Mouse (Mus musculus) kidney, adult 11 months (tissue): Measurements from ENCODE around the gene D430041D05Rik.

Experiments
- DNase-seq: peaks from one replicate; pipeline ENCODE4 v3.0.0; 2022

Gene D430041D05Rik

DNA sequence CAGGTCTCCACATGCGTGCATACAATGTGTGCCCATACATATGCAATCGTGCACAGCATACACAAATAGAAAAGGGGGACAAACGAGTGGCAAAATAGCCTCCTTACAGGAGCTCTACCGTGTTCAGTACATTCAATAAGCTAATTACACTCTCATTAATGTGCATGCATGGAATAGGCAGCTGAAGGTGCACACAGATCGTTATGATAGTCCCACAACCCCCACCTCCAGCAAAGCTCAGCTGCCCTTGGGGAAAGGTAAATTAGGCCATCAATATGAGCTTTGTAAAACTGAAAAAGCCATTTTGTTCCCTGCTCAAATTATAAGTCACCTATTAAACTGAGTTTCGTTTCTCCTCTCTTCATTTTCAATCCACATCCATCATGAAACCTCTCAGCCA lies 75.0 kb downstream of the D430041D05Rik start:
- peak; percentile 61 for DNase-seq

DNA sequence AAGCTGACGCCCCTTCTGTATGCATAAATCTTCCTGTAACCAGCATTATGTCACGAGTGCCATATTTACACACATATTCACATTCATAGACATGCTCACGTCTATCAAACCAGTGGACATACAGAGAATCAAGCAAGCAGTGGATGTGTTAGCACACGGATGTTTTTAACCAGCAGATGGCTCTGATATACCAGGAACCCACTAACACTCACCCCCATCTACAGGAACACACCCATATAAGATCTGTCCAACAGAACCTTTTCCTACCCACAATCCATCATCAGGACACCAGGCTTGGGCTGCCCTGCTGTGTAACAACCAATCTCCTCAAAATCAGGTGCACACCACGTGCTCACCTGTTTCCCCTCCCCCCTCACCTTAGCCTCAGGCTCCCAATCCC lies 76.9 kb downstream of the D430041D05Rik start:
- peak; percentile 12 for DNase-seq

DNA sequence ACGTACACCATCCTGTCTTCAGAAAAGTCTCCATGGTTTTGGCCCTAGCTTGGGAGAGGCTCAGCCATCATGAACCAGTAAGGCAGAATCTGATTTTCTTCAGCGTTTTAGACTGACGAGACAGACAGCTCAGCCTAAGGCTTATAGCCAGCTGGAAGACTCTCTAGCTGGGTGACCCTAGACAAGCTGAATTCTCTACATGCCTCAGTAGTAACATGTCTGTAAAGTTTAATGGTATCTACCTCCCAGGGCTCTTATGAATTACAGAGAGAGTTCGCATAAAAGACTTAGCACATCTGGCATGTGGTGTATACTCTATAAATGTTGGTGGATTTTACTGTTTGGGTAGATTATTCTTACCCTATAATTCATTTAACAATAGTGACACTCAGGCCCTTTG lies 78.1 kb downstream of the D430041D05Rik start:
- no peak for DNase-seq

DNA sequence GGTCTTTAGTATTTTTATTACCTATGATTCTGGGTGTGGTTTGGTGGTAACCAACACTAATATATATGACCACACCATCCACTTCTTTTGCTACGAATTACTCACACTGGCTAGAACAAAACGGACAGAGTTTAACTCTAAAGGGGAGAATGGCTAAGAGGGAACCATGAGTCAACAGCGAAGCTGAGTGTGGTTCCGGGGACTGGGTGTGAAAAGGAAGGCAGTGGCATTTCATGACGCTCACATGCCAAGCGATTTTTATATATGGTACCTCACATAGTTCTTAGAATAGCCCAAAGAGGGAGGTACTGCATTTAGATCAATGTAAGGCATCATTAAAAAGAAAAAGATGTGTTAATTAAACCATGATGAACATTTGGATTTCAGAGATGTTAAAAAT lies 79.6 kb downstream of the D430041D05Rik start:
- DNase-seq: no peak

DNA sequence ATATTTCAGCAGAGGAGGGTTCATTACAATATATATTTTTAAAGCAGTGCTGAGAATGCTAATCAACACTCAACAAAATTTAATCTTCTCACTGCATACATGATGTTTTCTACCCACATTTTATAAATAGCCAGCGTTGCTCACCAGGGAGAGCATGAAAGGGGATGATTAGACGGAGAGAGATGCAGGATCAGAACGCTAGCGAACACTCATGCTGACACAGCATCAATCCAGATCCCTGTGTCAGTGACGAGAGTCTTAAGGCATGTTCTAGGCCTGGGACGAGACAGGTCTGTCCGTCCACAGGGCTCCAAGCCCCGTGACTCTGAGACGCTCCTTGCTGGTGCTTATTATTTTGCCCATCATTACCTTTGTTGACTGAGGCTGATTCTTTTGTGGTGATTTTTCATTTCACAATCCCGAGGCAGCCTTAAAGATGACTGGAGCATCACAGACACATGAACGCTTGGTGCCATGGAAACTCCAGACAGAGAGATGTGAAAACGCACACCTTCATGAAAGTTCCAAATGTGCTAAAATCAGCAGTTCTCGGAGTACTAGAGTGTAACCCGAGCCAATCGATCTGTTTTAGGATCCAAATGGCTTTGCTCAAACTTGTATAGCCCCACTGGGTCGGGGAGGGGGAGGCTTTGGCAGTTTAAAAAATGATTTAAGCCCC lies 83.6 kb downstream of the D430041D05Rik start:
- no peak for DNase-seq

DNA sequence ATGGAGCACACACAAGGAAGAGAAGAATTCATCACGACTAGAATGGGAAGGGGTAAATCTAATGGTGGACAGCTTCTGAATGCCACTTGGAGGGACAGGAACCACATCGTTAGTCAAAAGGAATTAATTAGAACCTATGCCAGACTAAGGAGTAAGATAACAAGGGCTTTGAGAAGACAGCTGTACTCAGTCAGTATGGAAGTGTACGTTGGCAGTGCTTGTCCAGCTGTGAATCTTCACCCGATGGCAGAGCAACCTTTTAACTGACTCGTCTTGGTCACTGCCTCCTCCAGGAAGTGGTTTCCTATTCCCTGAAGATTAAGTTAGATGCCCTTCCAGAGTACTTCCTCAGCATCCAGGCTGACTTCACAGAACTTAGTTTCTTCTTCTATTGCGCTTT lies 87.0 kb downstream of the D430041D05Rik start:
- no peak for DNase-seq

DNA sequence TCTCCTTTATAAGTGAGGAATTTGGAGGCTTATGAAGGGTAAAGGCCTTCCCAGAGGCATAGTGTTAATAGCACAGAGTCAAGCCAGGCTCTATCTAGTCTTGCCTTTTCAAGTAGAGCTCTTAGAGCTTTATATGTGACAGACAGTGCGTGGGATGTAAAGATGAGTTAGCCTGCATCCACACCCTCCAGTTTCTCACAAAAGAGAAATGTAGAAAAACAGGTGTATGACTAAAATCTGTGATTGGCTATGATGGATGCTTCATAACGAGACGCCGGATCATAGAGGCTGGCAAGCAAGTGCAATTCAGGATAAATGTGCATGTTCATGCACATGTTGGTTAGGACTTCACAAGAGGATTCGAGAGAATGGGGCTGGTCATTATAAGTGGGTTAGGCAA lies 87.5 kb downstream of the D430041D05Rik start:
- no peak for DNase-seq

DNA sequence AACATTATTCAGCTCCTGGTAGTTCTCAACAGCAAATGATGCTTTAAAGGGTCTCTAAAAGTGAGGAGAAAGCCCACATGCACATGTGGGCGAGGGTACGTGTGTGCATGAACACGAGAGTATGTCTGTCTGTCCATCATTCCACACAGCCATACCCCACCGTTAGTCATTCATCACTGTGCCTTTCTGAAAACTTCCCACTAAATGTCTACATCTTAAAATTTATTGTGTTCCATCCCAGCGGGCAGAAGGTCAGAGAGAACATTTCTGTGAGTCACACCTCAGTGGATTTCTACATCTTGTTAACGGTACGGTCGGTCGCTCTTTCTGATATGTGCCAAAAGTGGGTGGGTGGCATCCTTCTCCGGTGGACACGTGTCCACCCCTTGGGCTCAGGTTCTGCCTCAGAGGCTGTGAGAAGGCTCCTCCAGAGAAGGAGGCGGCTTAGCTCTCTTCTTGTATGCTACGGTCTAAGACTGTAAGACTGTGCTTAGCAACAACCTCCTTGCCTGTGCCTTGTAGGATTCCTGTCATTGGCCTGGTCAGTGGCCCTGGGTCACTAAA lies 90.7 kb downstream of the D430041D05Rik start:
- no peak for DNase-seq

DNA sequence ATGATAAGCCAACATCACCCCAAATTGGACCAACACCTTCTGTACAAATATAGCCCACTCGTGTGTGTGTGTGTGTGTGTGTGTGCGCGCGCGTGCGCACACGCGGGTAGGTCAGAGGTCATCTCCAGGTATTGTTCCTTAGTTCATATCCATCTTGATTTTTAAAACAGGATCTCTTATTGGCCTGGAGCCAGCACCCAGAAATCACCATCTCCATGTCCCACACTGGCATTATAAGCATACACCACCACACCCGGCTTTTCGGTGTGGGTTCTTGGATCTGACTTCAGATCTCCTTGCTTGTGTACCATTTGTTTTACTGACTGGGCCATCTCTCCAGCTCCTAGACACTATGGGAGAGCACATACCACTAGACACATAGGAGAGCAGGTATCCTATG lies 91.4 kb downstream of the D430041D05Rik start:
- no peak for DNase-seq

DNA sequence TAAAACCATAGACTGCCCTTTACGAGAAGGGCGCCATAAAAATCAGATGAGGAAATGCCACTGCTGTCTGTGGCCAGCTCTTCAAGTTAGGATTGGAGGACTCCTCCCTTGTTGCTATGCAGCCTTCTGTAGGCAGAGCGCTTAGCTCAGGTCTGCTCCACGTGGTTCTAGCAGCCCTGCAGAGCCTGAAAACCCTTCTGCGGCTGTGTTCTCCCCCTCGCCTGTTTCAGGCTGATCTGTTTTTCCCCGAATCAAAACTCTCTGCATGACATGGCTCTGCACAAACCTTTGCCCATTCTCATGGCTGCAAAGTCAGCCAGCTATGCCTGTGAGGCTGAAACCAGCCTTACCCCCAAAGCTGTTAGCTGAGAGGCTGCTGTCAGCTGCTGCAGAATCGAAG lies 91.9 kb downstream of the D430041D05Rik start:
- DNase-seq: no peak

DNA sequence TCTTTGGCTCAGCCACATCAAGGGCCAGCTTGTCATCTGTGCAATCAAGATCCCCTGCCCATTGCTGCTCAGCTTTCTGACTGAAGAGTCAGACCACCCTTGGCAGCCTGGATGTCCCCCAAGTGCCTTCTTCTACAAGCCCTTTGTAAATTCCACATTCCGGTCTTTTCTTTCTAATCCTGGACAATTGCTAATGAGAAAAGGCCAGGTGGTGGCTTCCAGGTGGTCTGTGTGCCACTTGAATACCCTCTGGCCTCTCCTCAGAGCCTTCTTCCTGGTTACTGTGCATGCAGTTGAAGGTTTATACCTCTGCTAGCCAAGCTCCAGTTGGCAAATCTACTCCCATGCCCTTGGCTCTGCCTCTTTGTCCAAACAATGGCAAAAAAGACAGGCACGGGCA lies 92.6 kb downstream of the D430041D05Rik start:
- no peak for DNase-seq

DNA sequence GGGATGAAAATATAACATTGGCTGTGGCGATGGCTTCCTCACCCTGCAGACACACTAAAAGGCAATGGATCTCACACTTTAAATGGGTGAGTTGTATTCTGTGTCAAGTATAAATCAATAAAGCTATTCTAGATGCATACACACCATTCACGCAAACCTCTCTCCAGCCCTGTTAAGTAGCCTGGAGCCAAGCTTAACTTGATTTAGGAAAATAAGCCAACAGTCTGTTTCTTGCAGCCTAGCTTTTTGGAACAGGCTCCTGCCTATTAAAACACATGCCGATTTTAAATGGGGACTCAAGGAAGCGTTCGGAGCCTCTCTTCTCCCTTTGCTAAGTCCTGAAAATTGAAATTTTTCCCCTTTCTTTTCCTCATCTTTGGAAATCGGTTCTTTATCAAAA lies 93.2 kb downstream of the D430041D05Rik start:
- no peak for DNase-seq

DNA sequence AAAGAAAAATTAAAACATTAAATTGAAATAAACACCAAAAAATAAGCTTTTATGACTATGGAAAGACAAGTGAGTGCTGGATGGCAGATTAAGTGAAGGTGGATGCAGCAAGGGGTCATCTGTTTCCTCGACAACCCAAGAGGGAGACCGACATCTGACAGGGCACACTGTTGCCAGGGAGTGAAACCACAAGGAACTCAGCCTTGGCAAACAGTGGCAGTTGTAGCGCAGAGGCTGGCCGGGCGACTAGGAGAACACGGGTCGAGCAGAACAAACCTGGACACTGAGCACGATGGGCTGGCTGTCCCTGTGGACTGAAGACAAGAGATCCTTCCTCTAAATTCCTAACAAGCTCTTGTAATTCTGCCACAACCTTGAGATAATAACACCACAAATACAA lies 94.3 kb downstream of the D430041D05Rik start:
- no peak for DNase-seq

DNA sequence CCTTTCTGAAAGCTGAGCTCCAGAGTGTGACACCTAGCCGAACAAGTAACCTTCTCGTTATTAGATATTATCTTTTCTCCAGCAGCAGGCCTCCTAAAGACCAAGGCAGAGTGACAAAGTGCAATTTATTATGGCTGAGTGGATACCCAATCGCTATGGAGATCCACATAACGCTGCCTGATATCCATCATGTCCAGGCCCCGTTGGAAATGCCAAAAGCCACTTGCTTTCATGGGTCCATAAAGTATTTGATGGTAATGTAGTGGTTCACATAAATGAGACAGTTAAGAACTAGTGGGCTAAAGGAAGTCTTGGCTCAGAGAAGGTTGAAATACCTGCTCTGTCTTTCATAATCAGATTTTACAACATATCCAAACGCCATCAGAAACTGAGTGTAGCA lies 97.6 kb downstream of the D430041D05Rik start:
- DNase-seq: no peak

DNA sequence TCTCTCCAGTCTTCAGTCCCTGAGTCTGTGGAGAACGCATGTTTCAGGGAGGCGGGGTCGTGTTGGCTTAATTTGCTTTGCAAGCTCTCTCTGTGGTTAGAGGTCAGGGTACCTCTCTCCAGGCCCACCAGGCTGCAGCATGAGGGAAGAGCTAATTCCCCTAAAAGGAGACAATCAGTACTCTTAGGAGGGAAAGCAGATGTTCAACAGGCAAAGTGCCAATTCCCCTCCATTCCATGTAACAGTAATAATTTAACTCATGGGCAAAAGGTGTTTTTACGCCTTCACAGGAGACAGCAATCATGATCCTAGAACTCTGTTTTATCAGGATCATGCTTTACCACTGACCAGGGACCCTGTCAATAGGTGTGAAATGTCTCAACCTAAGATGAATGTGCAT lies 103.7 kb downstream of the D430041D05Rik start:
- DNase-seq: no peak

DNA sequence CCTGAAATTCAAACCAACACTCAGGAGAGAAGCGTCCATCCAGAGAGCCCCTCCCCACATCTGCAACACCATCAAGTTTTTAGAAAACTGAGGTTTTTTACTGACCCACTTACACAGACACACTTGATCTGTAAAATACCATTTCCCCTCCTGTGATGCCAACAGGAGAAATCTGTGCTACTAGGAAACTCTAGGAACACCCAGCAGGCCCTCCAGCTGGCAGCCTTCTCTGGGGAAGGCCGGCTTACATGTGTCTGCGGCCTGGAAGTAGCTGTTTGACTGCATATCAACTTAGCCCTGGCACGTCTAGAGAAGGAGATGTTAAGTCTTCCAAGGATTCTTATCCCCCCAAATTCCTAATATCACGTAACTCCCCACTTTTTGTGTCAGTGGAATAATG lies 105.1 kb downstream of the D430041D05Rik start:
- DNase-seq: no peak

DNA sequence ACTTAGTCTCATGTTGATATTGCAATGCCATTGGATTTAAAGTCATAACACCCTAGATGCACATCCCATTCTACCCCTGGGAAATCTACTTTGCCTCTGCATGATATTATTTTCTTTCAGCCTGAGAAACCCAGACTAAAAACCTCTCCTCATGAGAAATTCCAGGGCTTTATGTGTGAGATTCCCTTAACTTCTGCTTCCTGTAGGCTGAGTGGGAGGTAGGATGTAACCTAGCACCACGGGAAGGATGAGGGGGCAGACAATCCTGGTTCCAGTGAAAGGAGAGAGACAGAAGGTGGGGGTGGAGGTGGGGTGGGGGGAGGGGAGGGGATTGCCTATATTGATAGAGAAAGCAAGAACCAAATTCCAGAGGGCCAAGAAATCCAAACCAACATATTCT lies 110.9 kb downstream of the D430041D05Rik start:
- DNase-seq: no peak

DNA sequence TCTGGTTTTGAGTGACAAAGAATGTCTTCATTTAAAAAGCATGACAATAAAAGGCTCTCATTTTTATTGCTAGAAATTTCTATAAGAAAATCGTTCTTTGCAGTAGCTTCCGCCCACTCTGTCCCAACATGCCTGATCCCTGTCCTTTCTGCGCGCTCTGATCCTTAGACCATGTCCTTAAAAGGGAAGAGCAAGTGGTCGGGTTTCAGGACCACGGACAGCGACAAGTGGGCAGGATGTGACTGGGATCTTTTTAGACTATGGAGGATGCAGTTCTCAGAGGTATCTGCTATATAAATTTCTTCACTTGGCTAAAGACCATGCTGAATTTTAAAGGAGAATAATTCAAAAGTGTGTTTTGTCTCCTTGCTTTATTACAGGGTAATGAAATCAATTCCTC lies 111.7 kb downstream of the D430041D05Rik start:
- no peak for DNase-seq

DNA sequence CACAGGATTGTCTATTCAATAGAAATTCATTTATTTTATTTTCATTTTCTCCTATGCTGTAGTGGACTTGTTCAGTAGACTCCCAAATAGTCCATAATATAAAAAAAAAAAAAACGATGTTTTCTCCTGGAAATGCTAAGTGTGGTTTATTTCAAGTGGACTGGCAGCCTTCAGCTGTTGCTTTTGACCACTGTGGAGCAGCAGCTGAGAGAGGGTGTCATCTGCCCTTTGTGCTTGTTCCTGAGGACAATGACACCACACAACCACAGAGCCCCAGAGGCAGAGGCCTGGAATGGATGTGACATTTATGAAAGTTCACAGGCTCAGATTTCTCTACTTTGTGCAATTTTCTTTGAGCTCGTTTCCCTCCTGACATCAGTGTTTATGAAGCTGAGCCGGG lies 124.0 kb downstream of the D430041D05Rik start:
- DNase-seq: no peak

DNA sequence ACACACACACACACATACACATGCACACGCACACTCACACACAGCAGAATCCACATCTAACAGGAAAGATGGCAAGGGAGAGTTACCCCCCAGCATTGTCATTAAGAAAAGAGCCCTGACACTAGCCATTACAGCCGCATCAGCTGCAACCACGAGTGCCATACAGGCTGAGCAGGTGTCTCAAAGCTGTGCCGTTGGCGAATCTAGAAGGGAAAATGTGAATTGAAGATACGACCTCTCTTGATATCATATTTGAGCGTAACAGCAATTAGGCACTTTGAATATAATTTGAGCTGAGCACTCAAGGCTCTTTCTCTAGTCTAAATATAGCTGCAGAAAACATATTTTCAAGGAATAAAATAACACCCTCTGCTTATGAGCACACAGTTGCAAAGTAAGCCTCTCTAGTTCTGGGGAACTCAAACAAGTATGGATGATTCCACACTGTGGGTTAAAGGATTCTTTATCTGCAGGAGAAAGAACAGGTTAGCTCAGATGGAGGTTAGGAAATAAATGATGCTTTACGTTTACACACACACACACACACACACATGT lies 127.3 kb downstream of the D430041D05Rik start:
- DNase-seq: no peak

DNA sequence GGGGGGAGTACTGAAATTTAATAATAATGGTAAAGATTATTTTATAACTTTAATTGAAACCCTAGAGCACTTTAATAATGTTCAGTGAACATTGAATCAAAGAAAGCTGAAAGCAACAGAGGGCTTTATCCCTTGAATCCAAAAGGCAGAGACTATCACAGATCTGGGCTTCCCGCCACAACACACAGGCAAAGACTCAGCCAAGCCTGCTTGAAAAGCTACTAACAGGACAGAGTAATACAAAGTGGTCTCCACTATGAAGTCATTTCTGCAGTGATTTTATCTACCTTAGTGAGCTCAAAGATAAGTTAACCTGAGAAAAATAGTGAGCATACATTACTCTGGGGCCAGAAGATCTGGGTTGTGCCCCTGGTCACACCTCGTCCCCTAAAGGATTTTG lies 128.0 kb downstream of the D430041D05Rik start:
- DNase-seq: no peak

DNA sequence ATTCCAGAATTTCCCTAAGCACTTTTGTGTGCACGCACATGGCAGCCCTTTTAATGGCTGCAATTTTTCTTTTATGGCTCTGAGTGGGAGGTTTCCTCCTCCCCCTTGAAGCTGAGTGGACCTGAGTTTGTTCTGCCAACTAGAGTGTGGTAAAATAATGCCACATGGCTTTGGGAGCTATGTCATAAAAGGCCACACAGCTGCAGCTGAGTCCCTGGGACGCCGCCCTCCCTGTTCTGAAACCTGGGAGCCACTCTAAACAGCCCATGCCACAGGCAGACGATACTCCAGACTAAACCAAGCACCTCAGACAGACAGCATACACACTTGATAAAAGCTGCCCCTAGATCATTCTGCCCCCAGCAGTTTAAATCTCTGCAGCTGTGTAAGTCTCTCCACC lies 143.8 kb downstream of the D430041D05Rik start:
- DNase-seq: no peak

DNA sequence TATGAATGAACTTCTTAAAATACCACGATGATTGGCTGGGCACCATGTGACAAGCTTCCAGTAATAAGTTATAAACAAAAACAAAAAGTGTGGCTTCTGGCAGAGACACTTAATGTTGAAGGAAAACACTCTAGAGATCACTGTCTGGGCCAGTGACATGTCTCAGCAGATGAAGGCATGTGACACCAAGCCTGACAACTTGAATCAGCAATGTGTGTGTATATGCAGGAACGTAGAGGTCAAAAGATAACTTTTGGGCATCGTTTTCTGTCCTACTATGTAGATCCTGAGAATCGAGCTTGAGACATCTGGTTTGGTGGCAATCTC lies 149.1 kb downstream of the D430041D05Rik start:
- no peak for DNase-seq

DNA sequence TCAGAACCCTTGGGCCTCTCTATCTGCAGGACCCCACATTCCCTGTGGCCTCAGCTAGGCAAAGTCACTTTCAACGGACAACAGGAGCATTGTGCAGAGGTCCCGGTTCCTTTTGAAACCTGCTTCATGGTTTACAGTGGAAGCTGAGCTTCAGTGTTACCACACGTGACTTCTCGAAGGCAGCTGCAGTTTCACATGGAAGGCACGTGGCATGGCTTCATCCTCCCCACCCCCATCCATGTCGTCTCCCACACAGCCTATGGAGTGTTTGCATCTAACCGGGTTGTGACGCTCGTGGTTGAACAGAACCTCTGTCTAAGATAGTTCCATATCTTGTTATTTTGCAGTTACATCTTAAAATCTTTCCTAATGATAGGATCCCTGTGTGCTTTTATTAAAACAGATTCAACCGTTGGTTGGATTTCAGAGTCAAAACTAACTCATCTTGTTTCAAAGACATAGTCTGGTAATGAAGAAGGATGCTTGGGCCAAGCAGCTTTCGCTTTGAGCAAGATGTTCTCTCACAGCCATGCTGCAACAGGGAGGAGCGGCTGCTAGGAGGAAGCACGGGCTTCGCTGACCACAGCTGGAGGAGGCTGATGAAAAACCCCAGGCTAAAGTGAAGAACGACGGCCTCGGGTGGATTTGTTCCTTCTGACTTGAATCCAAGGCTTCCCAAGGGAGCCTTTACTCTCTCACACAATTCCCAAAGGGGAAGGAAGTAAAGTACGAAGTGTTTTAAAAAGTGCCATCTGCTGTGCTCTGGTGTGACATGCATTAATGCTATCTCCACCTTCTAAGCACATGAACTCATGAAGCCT lies 149.7 kb downstream of the D430041D05Rik start:
- DNase-seq: no peak
